Mouse (Mus musculus): ENCODE measurements around the gene Med26.

Med26 gene

GRCm38 (mm10) chr8:72547802-72548643 is at the start of gene Med26:
Med26 (minus strand) TSS chr8:72548270.
- DNase-seq (ENCODE audit: low spot score) = peak; percentile 98

GRCm38 (mm10) chr8:72590198-72590597 is 42.1 kb upstream of the Med26 start:
- DNase-seq (ENCODE audit: low spot score) = no peak

GRCm38 (mm10) chr8:72589286-72589685 is 41.2 kb upstream of the Med26 start:
- no peak for DNase-seq (ENCODE audit: low spot score)

GRCm38 (mm10) chr8:72588865-72589264 is 40.8 kb upstream of the Med26 start:
- DNase-seq (ENCODE audit: low spot score) = no peak

GRCm38 (mm10) chr8:72587806-72588205 is 39.7 kb upstream of the Med26 start:
- DNase-seq (ENCODE audit: low spot score) = no peak

- DNase-seq (ENCODE audit: low spot score) = no peak
Observed at GRCm38 (mm10) chr8:72584390-72584789, 36.3 kb upstream of the Med26 start.

- DNase-seq (ENCODE audit: low spot score) = no peak
Observed at GRCm38 (mm10) chr8:72583056-72583771, 35.1 kb upstream of the Med26 start.

- DNase-seq (ENCODE audit: low spot score) = no peak
Observed at GRCm38 (mm10) chr8:72579374-72579773, 31.3 kb upstream of the Med26 start.

GRCm38 (mm10) chr8:72577941-72578340 is 29.9 kb upstream of the Med26 start:
- DNase-seq (ENCODE audit: low spot score) = no peak

GRCm38 (mm10) chr8:72577266-72577665 is 29.2 kb upstream of the Med26 start:
- no peak for DNase-seq (ENCODE audit: low spot score)

- no peak for DNase-seq (ENCODE audit: low spot score)
Observed at GRCm38 (mm10) chr8:72575915-72576314, 27.8 kb upstream of the Med26 start.

GRCm38 (mm10) chr8:72573450-72573849 is 25.4 kb upstream of the Med26 start:
- DNase-seq (ENCODE audit: low spot score) = no peak

GRCm38 (mm10) chr8:72572507-72572906 is 24.4 kb upstream of the Med26 start:
- DNase-seq (ENCODE audit: low spot score) = no peak

- DNase-seq (ENCODE audit: low spot score) = peak; percentile 79
Observed at GRCm38 (mm10) chr8:72571611-72572473, 23.8 kb upstream of the Med26 start, which contains the start of gene Tmem38a. Tmem38a (plus strand) TSS chr8:72572055.

- DNase-seq (ENCODE audit: low spot score) = peak; percentile 99
Observed at GRCm38 (mm10) chr8:72570633-72571610, 22.9 kb upstream of the Med26 start, which contains the start of gene Smim7. Smim7 (minus strand) TSS chr8:72571088.

GRCm38 (mm10) chr8:72565970-72566369 is 17.9 kb upstream of the Med26 start:
- no peak for DNase-seq (ENCODE audit: low spot score)

GRCm38 (mm10) chr8:72561111-72561689 is 13.1 kb upstream of the Med26 start:
- no peak for DNase-seq (ENCODE audit: low spot score)

- no peak for DNase-seq (ENCODE audit: low spot score)
Observed at GRCm38 (mm10) chr8:72555770-72556169, 7.7 kb upstream of the Med26 start.

- peak; percentile 7 for DNase-seq (ENCODE audit: low spot score)
Observed at GRCm38 (mm10) chr8:72549314-72549892, 1.3 kb upstream of the Med26 start.

- no peak for DNase-seq (ENCODE audit: low spot score)
Observed at GRCm38 (mm10) chr8:72548644-72549313, 709 bp upstream of the Med26 start.

All from yolk sac, embryonic 10.5 days (tissue).